Mouse (Mus musculus): ENCODE measurements at regions not wholly inside any gene's neighbourhood (a gene's known extent, or its start where the extent isn't known, plus 50 kb on each side); places are given as distances from the start of the nearest gene placed in this dataset.

GRCm38 (mm10) chr13:45156982-45157381 lies 78.5 kb downstream of the Gm9817 start:
- TF ChIP-seq CTCF (IDR thresholded peaks at IDR 0.05; ENCODE audit: borderline replicate concordance, insufficient read depth, low read length), result no peak
- TF ChIP-seq POLR2A (IDR thresholded peaks at IDR 0.05; ENCODE audit: low read depth, low read length), result no peak
